Mouse (Mus musculus) limb, embryonic 11.5 days (tissue): Measurements from ENCODE around the gene Ywhah. TPM values are rescaled to one million over a fixed set of nuclear protein-coding genes. Genes with fewer than 3 reads are reported as not detected.

Experiments
- ATAC-seq: fragments of 200-750 bp; cut with Nextera tagmentation; 2 replicates; pipeline ENCODE4 v1.8.0; 2017; ENCODE audit warnings: low read depth; ENCODE audit not compliant: insufficient number of reproducible peaks, low FRiP score, low TSS enrichment
- DNase-seq: peaks from one replicate; pipeline ENCODE4 v3.0.0-alpha.2; 2015; ENCODE audit warnings: low spot score
- H3K27ac ChIP-seq: fragments of 300-500 bp; sonication (generic); replicated peaks from 2 replicates; pipeline ENCODE4 v1.5.1; 2014; ENCODE audit warnings: low read depth, mild to moderate bottlenecking, low read length
- H3K27me3 ChIP-seq: fragments of 300-500 bp; sonication (generic); 2 replicates; pipeline ENCODE4 v1.6.1; 2014; ENCODE audit warnings: mild to moderate bottlenecking, low read length, mixed read lengths; ENCODE audit not compliant: control insufficient read depth, insufficient read depth
- H3K36me3 ChIP-seq: fragments of 300-500 bp; sonication (generic); 2 replicates; pipeline ENCODE4 v1.6.1; 2014; ENCODE audit warnings: mild to moderate bottlenecking, low read length, moderate library complexity, mixed read lengths; ENCODE audit not compliant: control insufficient read depth, insufficient read depth
- H3K4me1 ChIP-seq: fragments of 300-500 bp; sonication (generic); 2 replicates; pipeline ENCODE4 v1.6.1; 2014; ENCODE audit warnings: low read length, mixed read lengths; ENCODE audit not compliant: control insufficient read depth, insufficient read depth
- H3K4me2 ChIP-seq: fragments of 300-500 bp; sonication (generic); 2 replicates; pipeline ENCODE4 v1.6.1; 2014; ENCODE audit warnings: low read depth, mild to moderate bottlenecking, moderate library complexity; ENCODE audit not compliant: severe bottlenecking
- H3K4me3 ChIP-seq: fragments of 300-500 bp; sonication (generic); 2 replicates; pipeline ENCODE4 v1.5.1; 2014; ENCODE audit warnings: low read depth, low read length
- H3K9ac ChIP-seq: fragments of 300-500 bp; sonication (generic); 2 replicates; pipeline ENCODE4 v1.6.1; 2014; ENCODE audit warnings: mild to moderate bottlenecking, low read length
- H3K9me3 ChIP-seq: fragments of 300-500 bp; sonication (generic); 2 replicates; pipeline ENCODE4 v1.6.1; 2016; ENCODE audit warnings: low read length; ENCODE audit not compliant: control insufficient read depth
- WGBS: fragments of 180-500 bp; shearing (Covaris S2); extraction: QIAGEN DNeasy Blood & Tissue Kit; methylation state at CpG from one replicate; pipeline ENCODE4 v1.1.7; 2014; 5-methylcytosine and 5-hydroxymethylcytosine counted together
- polyA plus RNA-seq: library from polyadenylated mRNA; unstranded; fragments of >200 nt; fragmentation: Nextera tagmentation; extraction: Ambion mirVana; gene quantifications from 2 replicates; pipeline ENCODE4 v1.2.1, GENCODE M21; 2014

Gene Ywhah
- polyA plus RNA-seq, 1 experiment from 2014 or later, result 389 TPM

GRCm38 (mm10) chr5:33045316-33045705 is 26.7 kb downstream of the Ywhah start:
- no peak for ATAC-seq
- DNase-seq, result no peak
- Histone ChIP-seq H3K4me3 (no peak overlapping the region), H3K4me1 (no peaks in the 10 kb centered on the region), H3K9ac (no peak overlapping the region), H3K27me3 (no peaks in the 10 kb centered on the region), H3K27ac (no peak overlapping the region), H3K4me2 (no peak overlapping the region), H3K9me3 (no peaks in the 10 kb centered on the region; the same call in 1 of the 2 replicates), H3K36me3 (no peaks in the 10 kb centered on the region)
- 90% methylated on average over 6 of the region's 6 CpGs for WGBS

- no peak overlapping the region for H3K4me2 ChIP-seq
- no peak overlapping the region for H3K27ac ChIP-seq
- H3K4me3 ChIP-seq, result no peak overlapping the region
- ATAC-seq (no peak), DNase-seq (no peak)
- H3K4me1 ChIP-seq, result no peaks in the 10 kb centered on the region
- H3K27me3 ChIP-seq, result no peaks in the 10 kb centered on the region
- H3K9ac ChIP-seq, result no peak overlapping the region
- 75% methylated on average over 14 of the region's 14 CpGs for WGBS
- H3K9me3 ChIP-seq, result no peaks in the 10 kb centered on the region
- H3K36me3 ChIP-seq, result no peaks in the 10 kb centered on the region
Measured at GRCm38 (mm10) chr5:33052849-33053582, 34.4 kb downstream of the Ywhah start.

- Histone ChIP-seq H3K4me2 (no peak overlapping the region), H3K4me3 (no peak overlapping the region), H3K27me3 (no peaks in the 10 kb centered on the region), H3K36me3 (no peaks in the 10 kb centered on the region), H3K4me1 (no peaks in the 10 kb centered on the region), H3K9me3 (no peaks in the 10 kb centered on the region), H3K9ac (no peak overlapping the region), H3K27ac (no peak overlapping the region)
- ATAC-seq (no peak), DNase-seq (no peak)
- 77% methylated on average over 10 of the region's 10 CpGs for WGBS
Measured at GRCm38 (mm10) chr5:33056126-33056765, 37.6 kb downstream of the Ywhah start.

- no peak overlapping the region for H3K27ac ChIP-seq
- ATAC-seq (no peak), DNase-seq (no peak)
Measured at GRCm38 (mm10) chr5:33070071-33070470, 51.5 kb downstream of the Ywhah start.

GRCm38 (mm10) chr5:33076490-33077191 is 58.0 kb downstream of the Ywhah start:
- Histone ChIP-seq H3K36me3 (no peaks in the 10 kb centered on the region), H3K27me3 (no peaks in the 10 kb centered on the region), H3K9ac (no peak overlapping the region), H3K4me2 (no peak overlapping the region), H3K4me1 (no peaks in the 10 kb centered on the region), H3K27ac (no peak overlapping the region), H3K4me3 (no peak overlapping the region), H3K9me3 (no peaks in the 10 kb centered on the region)
- 86% methylated on average over 6 of the region's 6 CpGs for WGBS
- ATAC-seq (no peak), DNase-seq (no peak)

More at GRCm38 (mm10) chr5:33070071-33070470, 51.5 kb downstream of the Ywhah start:
- Histone ChIP-seq H3K4me1 (no peaks in the 10 kb centered on the region), H3K27me3 (no peaks in the 10 kb centered on the region), H3K36me3 (no peaks in the 10 kb centered on the region), H3K9ac (no peak overlapping the region), H3K4me2 (no peak overlapping the region), H3K4me3 (no peak overlapping the region), H3K9me3 (no peaks in the 10 kb centered on the region)

Other genes starting within 250 kb of the Ywhah start
- gene Pisd, start 233.2 kb upstream of the Ywhah start, polyA plus RNA-seq, result 57.2 and 61.3 TPM in 2 replicates
- not detected in 2 replicates for gene Gm20671, start 191.7 kb upstream of the Ywhah start, polyA plus RNA-seq
- 11.8 and 13.8 TPM in 2 replicates for gene Prr14l, start 164.6 kb upstream of the Ywhah start, polyA plus RNA-seq
- gene Depdc5, start 155.1 kb upstream of the Ywhah start, polyA plus RNA-seq, result 30.4 and 38.4 TPM in 2 replicates
- gene Slc5a1, start 85.4 kb downstream of the Ywhah start, polyA plus RNA-seq, result 0.04 TPM in 1 of 2 replicates, not detected in the other
- 1.8 and 2.0 TPM in 2 replicates for gene Spon2, start 199.6 kb downstream of the Ywhah start, polyA plus RNA-seq